Mouse (Mus musculus): ENCODE data around the gene 9130409I23Rik.
A peak's percentile ranks its signal among the peaks of the same experiment; 100 is the strongest.
"Not testable (repeated sequence)": the region's sequence is repeated elsewhere in the genome, so short reads cannot be mapped to it uniquely, and the experiment has no call there.

The 9130409I23Rik gene

GRCm38 (mm10) chr1:181022265-181022664 is 28.8 kb upstream of the 9130409I23Rik start:
- peak; percentile 90 for ATAC-seq (ENCODE audit: insufficient number of reproducible peaks, low FRiP score, low TSS enrichment)

GRCm38 (mm10) chr1:181035015-181035778 is 15.8 kb upstream of the 9130409I23Rik start:
- ATAC-seq (ENCODE audit: insufficient number of reproducible peaks, low FRiP score, low TSS enrichment), result not testable (repeated sequence)

- ATAC-seq (ENCODE audit: insufficient number of reproducible peaks, low FRiP score, low TSS enrichment), result no peak
Observed at GRCm38 (mm10) chr1:181037623-181038022, 13.4 kb upstream of the 9130409I23Rik start.

- no peak for ATAC-seq (ENCODE audit: insufficient number of reproducible peaks, low FRiP score, low TSS enrichment)
Observed at GRCm38 (mm10) chr1:181039652-181040051, 11.4 kb upstream of the 9130409I23Rik start.

- ATAC-seq (ENCODE audit: insufficient number of reproducible peaks, low FRiP score, low TSS enrichment), result no peak
Observed at GRCm38 (mm10) chr1:181047520-181047919, 3.5 kb upstream of the 9130409I23Rik start.

- no peak for ATAC-seq (ENCODE audit: insufficient number of reproducible peaks, low FRiP score, low TSS enrichment)
Observed at GRCm38 (mm10) chr1:181049328-181049842, 1.7 kb upstream of the 9130409I23Rik start.

GRCm38 (mm10) chr1:181052898-181053297 is 1.9 kb downstream of the 9130409I23Rik start:
- no peak for ATAC-seq (ENCODE audit: insufficient number of reproducible peaks, low FRiP score, low TSS enrichment)

GRCm38 (mm10) chr1:181061784-181062485 is 10.9 kb downstream of the 9130409I23Rik start:
- ATAC-seq (ENCODE audit: insufficient number of reproducible peaks, low FRiP score, low TSS enrichment), result no peak

- ATAC-seq (ENCODE audit: insufficient number of reproducible peaks, low FRiP score, low TSS enrichment), result peak; percentile 78
Observed at GRCm38 (mm10) chr1:181063991-181064390, 13.0 kb downstream of the 9130409I23Rik start.

GRCm38 (mm10) chr1:181064648-181065047 is 13.6 kb downstream of the 9130409I23Rik start:
- peak; percentile 26; the same call in 1 of the 2 replicates for ATAC-seq (ENCODE audit: insufficient number of reproducible peaks, low FRiP score, low TSS enrichment)

GRCm38 (mm10) chr1:181068344-181068743 is 17.3 kb downstream of the 9130409I23Rik start:
- no peak for ATAC-seq (ENCODE audit: insufficient number of reproducible peaks, low FRiP score, low TSS enrichment)

GRCm38 (mm10) chr1:181069671-181070070 is 18.6 kb downstream of the 9130409I23Rik start:
- ATAC-seq (ENCODE audit: insufficient number of reproducible peaks, low FRiP score, low TSS enrichment), result no peak

GRCm38 (mm10) chr1:181073075-181073474 is 22.0 kb downstream of the 9130409I23Rik start:
- ATAC-seq (ENCODE audit: insufficient number of reproducible peaks, low FRiP score, low TSS enrichment), result no peak

GRCm38 (mm10) chr1:181084021-181084420 is 33.0 kb downstream of the 9130409I23Rik start:
- ATAC-seq (ENCODE audit: insufficient number of reproducible peaks, low FRiP score, low TSS enrichment), result no peak

GRCm38 (mm10) chr1:181090048-181090447 is 39.0 kb downstream of the 9130409I23Rik start:
- ATAC-seq (ENCODE audit: insufficient number of reproducible peaks, low FRiP score, low TSS enrichment), result no peak

Data from cerebellum, adult (tissue).